Mouse (Mus musculus): ENCODE results near the gene Neu4.

- TF ChIP-seq POLR2A (IDR thresholded peaks at IDR 0.05; ENCODE audit: low read depth, low read length) = no peak
- no peak for TF ChIP-seq CTCF (IDR thresholded peaks at IDR 0.05; ENCODE audit: borderline replicate concordance, insufficient read depth, low read length)
Observed at GRCm38 (mm10) chr1:94055966-94056365, 35.7 kb downstream of the Neu4 start.
